Mouse (Mus musculus) heart, adult 18-20 months (tissue): Measurements from ENCODE around the gene Cdk19. TPM values are rescaled to one million over a fixed set of nuclear protein-coding genes. Genes with fewer than 3 reads are reported as not detected.

Experiments
- DNase-seq, 2 experiments: peaks; one replicate each; pipeline ENCODE4 v3.0.0; 2021 to 2022; ENCODE audit warnings: mixed read lengths in 1 of 2
- total RNA-seq, 2 experiments: library from RNA; stranded (reverse); gene quantifications; 2 replicates each; pipeline ENCODE4 v1.2.3; 2021

Gene Cdk19
- total RNA-seq, 2 experiments from 2014 or later, result 9.1 to 13.0 TPM

- no peak for DNase-seq
These were observed 102.7 kb downstream of the Cdk19 start for GRCm38 (mm10) chr10:40442076-40442475.

GRCm38 (mm10) chr10:40443371-40443770 is 104.0 kb downstream of the Cdk19 start:
- no peak for DNase-seq

DNA sequence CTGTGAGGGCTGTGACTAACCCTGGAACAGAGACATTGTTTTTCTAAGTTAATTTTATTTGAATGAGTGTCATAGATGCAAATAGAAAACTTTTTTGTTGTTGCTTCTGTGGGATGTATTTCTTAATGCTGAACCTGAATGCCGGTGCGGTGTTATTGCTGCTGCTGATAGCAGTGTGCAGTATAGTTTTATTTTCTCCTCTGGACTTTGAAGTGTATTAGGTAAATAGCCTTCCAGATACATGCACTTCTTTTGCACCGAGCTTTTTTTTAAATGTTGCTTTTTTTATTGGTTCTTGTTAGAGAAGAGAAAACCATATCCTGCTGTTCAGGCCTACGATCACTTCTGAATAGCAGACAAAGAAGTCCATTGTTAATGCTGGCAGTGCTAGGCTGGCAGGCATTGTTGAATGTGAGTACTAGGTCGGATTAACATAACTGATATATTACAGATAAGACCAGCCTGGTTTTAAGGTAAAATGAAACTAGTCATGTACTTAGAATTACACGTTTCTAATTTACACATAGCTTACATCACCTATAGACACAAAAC is 104.5 kb downstream of the Cdk19 start:
- no peak for DNase-seq

DNA sequence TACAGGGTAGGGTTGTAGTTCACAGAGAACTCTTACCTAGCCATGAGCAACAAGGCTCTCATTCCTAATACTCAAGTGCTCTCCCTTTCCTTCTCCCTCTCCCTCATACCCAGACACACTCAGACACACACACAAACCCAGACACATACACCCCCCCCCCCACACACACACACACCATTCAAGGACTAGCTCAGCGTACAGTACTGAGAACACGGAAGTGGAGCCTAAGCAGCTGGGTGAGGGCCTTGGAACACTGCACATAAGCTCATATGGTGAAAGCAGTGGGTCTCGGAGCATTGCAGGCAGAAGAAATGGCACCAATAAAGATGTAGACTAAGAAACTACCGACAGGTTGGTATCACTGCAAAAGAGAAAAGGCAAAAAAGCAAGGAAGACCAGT is 105.2 kb downstream of the Cdk19 start:
- no peak for DNase-seq

- no peak for DNase-seq
These were observed 106.8 kb downstream of the Cdk19 start for GRCm38 (mm10) chr10:40446088-40446604.

DNA sequence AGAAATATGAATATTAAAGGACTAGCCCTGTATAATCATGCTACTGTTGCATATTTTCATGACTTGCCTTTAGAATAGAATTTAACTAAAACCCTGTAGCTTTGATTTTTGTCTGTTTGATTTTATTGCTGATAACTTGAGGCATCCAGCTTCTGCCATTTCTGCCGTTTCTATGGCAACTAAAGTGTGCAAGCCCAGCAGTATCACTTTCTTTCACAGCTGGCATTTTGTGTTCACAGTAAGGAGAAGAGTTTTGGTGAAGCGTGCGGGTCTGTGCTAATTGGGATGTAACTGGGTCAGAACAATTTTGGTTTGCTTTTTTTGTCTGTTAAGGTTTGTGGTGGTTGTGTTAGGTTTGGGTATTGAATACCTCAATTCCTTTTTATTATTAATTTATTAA is 107.3 kb downstream of the Cdk19 start:
- no peak for DNase-seq

DNA sequence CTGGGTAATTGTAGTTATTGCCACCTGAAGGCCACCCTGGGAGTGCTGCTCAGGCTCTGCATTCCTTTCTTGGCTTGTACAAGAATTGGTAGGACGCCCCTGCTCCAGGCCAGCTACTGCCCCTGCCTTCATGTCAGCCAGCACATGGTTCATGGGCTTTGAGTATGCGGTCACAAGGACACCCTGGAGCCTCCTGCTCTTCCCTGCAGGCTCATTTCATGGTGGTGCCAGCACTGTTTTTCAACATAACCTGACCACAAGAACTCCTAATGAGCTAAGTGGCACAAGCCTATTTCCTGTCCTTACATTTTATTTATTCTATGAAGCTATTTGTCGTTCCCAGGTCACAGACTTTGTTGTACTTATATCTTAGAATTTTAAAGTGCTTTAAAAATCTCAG is 107.9 kb downstream of the Cdk19 start:
- DNase-seq, result no peak

DNA sequence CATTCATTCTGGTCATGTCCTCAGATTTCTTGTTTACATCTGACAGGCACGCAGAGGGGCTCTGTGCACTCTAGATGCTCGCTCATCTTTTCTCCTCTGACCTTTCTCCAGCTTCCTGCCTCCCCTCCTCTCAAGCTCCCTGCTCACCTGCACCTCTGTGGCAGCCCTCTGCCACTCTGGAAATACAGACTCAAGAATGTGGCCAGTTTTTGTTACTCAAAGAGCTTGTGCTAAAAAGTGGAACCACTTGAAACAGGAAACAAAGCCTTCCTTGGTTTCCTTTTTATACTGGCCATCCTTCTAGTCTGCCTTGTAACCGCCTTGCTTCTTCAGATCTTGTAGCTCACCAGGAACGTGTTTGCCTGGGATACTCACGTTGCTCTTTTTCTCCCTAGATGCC is 108.6 kb downstream of the Cdk19 start:
- no peak for DNase-seq

- DNase-seq, result no peak
These were observed 109.1 kb downstream of the Cdk19 start for GRCm38 (mm10) chr10:40448444-40448843.

DNA sequence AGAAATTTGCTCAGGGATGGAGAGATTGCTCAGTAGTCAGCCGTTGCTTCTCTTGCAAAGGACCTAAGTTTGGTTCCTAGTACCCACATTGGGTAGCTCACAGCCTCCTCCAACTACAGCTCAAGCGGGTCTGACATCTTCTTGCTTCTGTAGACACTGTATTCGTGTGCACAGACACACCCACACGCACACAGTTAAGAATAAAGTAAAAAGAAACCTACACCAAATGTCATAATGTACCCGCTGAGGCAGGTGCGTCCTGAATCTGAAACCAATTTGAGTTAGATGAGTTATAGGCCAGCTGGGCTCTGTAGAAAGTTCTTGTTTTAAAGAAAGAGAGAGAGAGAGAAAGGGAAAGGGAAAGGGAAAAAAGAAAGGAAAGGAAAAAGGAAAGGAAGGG is 110.2 kb downstream of the Cdk19 start:
- DNase-seq, result no peak

- DNase-seq, result no peak
These were observed 110.8 kb downstream of the Cdk19 start for GRCm38 (mm10) chr10:40450171-40450570.

- no peak for DNase-seq
These were observed 117.8 kb downstream of the Cdk19 start for GRCm38 (mm10) chr10:40457116-40457515.

GRCm38 (mm10) chr10:40459141-40459540 is 119.8 kb downstream of the Cdk19 start:
- DNase-seq, result no peak

DNA sequence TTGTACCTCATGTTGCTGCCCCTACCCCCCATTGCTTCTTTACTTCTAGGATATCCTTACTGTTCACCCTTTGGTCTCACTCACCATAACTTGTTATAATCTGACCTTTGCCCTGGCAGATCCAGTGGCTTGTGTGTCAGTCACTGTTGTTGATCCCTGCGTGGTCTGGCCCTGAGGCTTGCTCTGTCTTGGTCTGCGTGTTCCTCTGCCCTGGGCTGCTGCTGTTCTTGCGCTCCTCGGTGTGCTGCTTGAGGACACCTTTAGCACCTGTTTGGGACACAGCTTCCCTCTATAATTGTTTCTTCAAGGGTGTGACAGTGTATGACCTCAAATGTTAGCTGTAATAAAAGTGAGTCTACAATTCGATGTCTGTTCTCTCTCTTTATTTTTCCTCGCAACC is 122.0 kb downstream of the Cdk19 start:
- DNase-seq, result no peak

- no peak for DNase-seq
These were observed 122.9 kb downstream of the Cdk19 start for GRCm38 (mm10) chr10:40462257-40462656.

DNA sequence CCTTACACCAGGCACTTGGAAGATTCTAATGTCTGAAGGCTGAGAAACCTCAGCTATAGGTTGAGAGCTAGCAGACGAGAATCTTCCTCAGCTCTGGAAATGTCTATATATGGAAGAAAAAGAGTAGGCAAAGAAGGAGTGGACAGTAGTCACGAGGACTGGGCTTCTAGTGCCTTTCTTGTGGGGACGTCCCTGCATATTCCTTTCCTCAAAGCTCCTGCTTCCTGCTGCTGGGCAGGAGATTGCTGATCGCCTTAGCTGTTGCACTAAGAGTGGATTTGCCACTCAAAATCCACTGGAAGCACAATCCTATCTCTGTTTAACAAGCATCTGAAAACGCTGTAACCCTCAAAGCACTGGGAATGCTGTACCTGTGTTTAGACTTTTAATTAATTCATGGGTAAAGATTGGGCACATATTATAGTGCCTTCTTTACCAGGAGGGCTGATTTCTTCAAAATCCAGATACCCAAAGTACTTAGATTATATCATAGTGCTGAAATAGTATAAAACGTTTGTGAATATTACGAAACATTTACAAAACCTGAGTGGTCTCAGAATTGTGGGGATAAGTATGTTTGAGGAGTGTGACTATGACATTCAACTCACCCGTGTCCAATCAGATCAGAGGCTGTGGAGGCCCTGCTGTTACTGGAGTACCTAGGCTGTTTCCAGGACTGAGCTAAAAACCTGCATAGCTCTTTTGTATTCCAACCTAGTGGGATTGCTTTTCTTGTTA is 128.0 kb downstream of the Cdk19 start:
- DNase-seq, result no peak

DNA sequence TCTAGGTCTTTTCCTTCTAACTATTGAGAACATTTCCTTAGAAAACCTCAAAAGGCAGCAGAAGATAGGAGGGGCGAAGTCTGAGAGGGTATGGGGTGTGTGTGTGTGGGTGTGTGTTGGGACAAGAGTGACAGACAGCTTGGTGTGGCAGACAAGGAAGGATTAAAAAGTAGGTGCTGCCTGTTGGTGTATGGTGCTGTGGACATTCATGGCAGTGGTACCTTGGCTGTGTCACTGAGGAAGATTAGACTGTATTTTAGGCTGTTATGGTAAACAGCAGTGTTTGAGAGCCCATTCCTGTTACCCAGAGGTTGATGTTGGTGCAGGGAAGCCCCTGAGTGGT is 128.5 kb downstream of the Cdk19 start:
- DNase-seq, result no peak

GRCm38 (mm10) chr10:40469145-40469544 is 129.8 kb downstream of the Cdk19 start:
- no peak for DNase-seq

- DNase-seq, result peak; percentile 31 to 59
These were observed 137.3 kb downstream of the Cdk19 start for GRCm38 (mm10) chr10:40476535-40477285.

- no peak for DNase-seq
These were observed 138.2 kb downstream of the Cdk19 start for GRCm38 (mm10) chr10:40477426-40478075.

DNA sequence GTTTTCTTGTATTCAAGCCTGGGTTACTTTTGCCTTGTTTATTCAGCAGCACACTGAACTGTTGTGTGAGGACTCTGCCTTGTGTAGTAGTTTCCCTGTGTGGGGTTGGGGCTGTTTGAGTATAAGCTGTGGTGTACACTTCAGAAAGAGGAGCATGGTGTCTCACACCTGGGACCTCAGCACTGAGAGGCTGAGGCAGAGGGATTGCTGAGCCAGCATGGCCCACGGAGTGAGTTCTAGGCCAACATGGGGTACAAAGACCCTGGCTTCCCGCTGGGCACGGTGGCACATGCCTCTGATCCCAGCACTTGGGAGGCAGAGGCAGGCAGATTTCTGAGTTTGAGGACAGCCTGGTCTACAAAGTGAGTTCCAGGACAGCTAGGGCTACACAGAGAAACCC is 139.3 kb downstream of the Cdk19 start:
- DNase-seq, result no peak

DNA sequence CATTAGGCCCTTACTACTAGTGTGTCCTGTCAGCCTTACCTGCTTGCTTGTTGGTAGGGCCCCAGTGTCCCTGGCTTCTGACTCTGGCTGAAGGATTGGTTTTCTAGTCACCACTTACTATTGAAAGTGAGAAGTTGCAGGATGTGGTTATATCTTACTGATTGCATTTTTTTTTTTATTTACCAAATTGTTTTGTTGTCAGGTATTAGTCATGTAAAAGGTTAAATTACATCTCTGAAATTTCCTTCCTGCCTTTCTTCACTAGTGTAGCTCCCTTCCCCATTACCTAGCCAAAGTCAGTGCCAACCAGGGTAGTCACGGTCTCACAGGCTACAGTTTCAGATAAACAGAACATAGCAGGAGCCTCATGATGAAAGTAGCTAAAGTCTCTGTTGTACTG is 139.9 kb downstream of the Cdk19 start:
- DNase-seq, result no peak
